ENCODE assay signal across 17 mouse cellular contexts in genomic region chr9:42906995-42907394, GRCm38 (mm10). TPM values are rescaled to one million over a fixed set of nuclear protein-coding genes. Genes with fewer than 3 reads are reported as not detected.
DNase-seq lines count a peak whose midpoint lies in the region; ATAC-seq lines count a peak whose summit lies in the region.
"Had no signal": no experiment of that assay in that cellular context is flagged by ENCODE, and none has a peak within 500 bp of the region (broad histone marks: within the 10 kb centered on the region; RNA-seq: fewer than 3 reads in every experiment).

No protein-coding gene starts in this region.

- H3K4me2 ChIP-seq in hindbrain, embryonic 14.5 days (replicated peaks) = no peak overlapping the region
- H3K4me2 ChIP-seq in midbrain, embryonic 16.5 days (ENCODE audit: low read length) = no peak overlapping the region
- no peak overlapping the region for H3K4me2 ChIP-seq in hindbrain, embryonic 16.5 days (ENCODE audit: low read length)
- H3K4me2 ChIP-seq: hindbrain, embryonic 15.5 days; limb, embryonic 15.5 days; lung, embryonic 15.5 days; neural tube, embryonic 13.5 days had no signal

- no peaks in the 10 kb centered on the region for H3K36me3 ChIP-seq in hindbrain, embryonic 10.5 days
- no peaks in the 10 kb centered on the region for H3K36me3 ChIP-seq in hindbrain, embryonic 14.5 days (replicated peaks; ENCODE audit: control insufficient read depth, insufficient read depth)
- no peaks in the 10 kb centered on the region for H3K36me3 ChIP-seq in midbrain, embryonic 10.5 days
- no peaks in the 10 kb centered on the region for H3K36me3 ChIP-seq in midbrain, embryonic 16.5 days (ENCODE audit: control insufficient read depth, insufficient read depth, low read length)
- no peaks in the 10 kb centered on the region for H3K36me3 ChIP-seq in hindbrain, embryonic 16.5 days (ENCODE audit: control insufficient read depth, insufficient read depth, low read length)
- H3K36me3 ChIP-seq: hindbrain, embryonic 15.5 days; limb, embryonic 15.5 days; lung, embryonic 15.5 days; neural tube, embryonic 13.5 days had no signal

- 21% methylated on average over 3 of the region's 3 CpGs for WGBS in hindbrain, embryonic 10.5 days
- 12% methylated on average over 3 of the region's 3 CpGs for WGBS in hindbrain, embryonic 14.5 days
- WGBS in midbrain, embryonic 10.5 days = 41% methylated on average over 3 of the region's 3 CpGs
- WGBS in midbrain, embryonic 16.5 days = 23% methylated on average over 3 of the region's 3 CpGs
- 31% methylated on average over 3 of the region's 3 CpGs for WGBS in hindbrain, embryonic 16.5 days

- H3K27ac ChIP-seq in hindbrain, embryonic 10.5 days = peak overlapping the region; percentile 46
- H3K27ac ChIP-seq in hindbrain, embryonic 14.5 days = no peak overlapping the region
- H3K27ac ChIP-seq in midbrain, embryonic 10.5 days (replicated peaks) = peak overlapping the region; percentile 69
- H3K27ac ChIP-seq in midbrain, embryonic 16.5 days (ENCODE audit: low read length) = no peak overlapping the region
- H3K27ac ChIP-seq in hindbrain, embryonic 16.5 days (ENCODE audit: low read depth, low read length) = no peak overlapping the region
- H3K27ac ChIP-seq: limb, embryonic 15.5 days; lung, embryonic 15.5 days; neural tube, embryonic 13.5 days had no signal

- DNase-seq in hindbrain, embryonic 10.5 days (ENCODE audit: low spot score) = peak; percentile 35
- DNase-seq in hindbrain, embryonic 14.5 days (ENCODE audit: low spot score) = no peak
- DNase-seq in midbrain, embryonic 10.5 days (ENCODE audit: low spot score) = no peak
- DNase-seq in retina, embryonic 14.5 days (ENCODE audit: low spot score) = peak; percentile 33
- DNase-seq in cerebellum, adult 11-12 months = no peak
- no peak for DNase-seq in left cerebral cortex, postnatal 4 days
- DNase-seq: adrenal gland, adult 8-10 months; cerebellum, postnatal 14 days; gastrocnemius, postnatal 36 days; layer of hippocampus, postnatal 36 days; right cerebral cortex, adult 18-20 months had no signal

- H3K4me3 ChIP-seq in hindbrain, embryonic 10.5 days = no peak overlapping the region
- no peak overlapping the region for H3K4me3 ChIP-seq in hindbrain, embryonic 14.5 days (replicated peaks; ENCODE audit: low read length)
- no peak overlapping the region for H3K4me3 ChIP-seq in midbrain, embryonic 10.5 days
- no peak overlapping the region for H3K4me3 ChIP-seq in midbrain, embryonic 16.5 days (ENCODE audit: low read depth, low read length)
- H3K4me3 ChIP-seq in hindbrain, embryonic 16.5 days (ENCODE audit: low read length) = no peak overlapping the region
- H3K4me3 ChIP-seq: hindbrain, embryonic 15.5 days; limb, embryonic 15.5 days; lung, embryonic 15.5 days; neural tube, embryonic 13.5 days had no signal

- no peak overlapping the region for H3K9ac ChIP-seq in hindbrain, embryonic 14.5 days
- no peak overlapping the region for H3K9ac ChIP-seq in midbrain, embryonic 16.5 days (ENCODE audit: low read depth, low read length)
- peak overlapping the region; percentile 10; the same call in 1 of the 2 replicates for H3K9ac ChIP-seq in hindbrain, embryonic 16.5 days (ENCODE audit: low read depth, low read length)
- H3K9ac ChIP-seq: hindbrain, embryonic 15.5 days; limb, embryonic 15.5 days; lung, embryonic 15.5 days; neural tube, embryonic 13.5 days had no signal

- ATAC-seq in hindbrain, embryonic 14.5 days (ENCODE audit: low FRiP score) = no peak
- ATAC-seq in midbrain, embryonic 16.5 days = no peak
- no peak for ATAC-seq in hindbrain, embryonic 16.5 days

- peaks cover 18% of the 10 kb centered on the region for H3K27me3 ChIP-seq in hindbrain, embryonic 10.5 days (ENCODE audit: insufficient read depth, poor library complexity, severe bottlenecking)
- H3K27me3 ChIP-seq in hindbrain, embryonic 14.5 days (ENCODE audit: control insufficient read depth, insufficient read depth, low read length) = no peaks in the 10 kb centered on the region
- peaks cover 9% of the 10 kb centered on the region for H3K27me3 ChIP-seq in midbrain, embryonic 10.5 days (ENCODE audit: low read depth, poor library complexity, severe bottlenecking)
- H3K27me3 ChIP-seq in midbrain, embryonic 16.5 days (ENCODE audit: control insufficient read depth, insufficient read depth, low read depth, low read length) = no peaks in the 10 kb centered on the region
- no peaks in the 10 kb centered on the region for H3K27me3 ChIP-seq in hindbrain, embryonic 16.5 days (replicated peaks; ENCODE audit: control insufficient read depth, insufficient read depth, low read length)
- H3K27me3 ChIP-seq: hindbrain, embryonic 15.5 days; limb, embryonic 15.5 days; lung, embryonic 15.5 days had no signal

- H3K4me1 ChIP-seq in hindbrain, embryonic 10.5 days (replicated peaks) = peaks cover 47% of the 10 kb centered on the region
- peaks cover 25% of the 10 kb centered on the region for H3K4me1 ChIP-seq in hindbrain, embryonic 14.5 days (replicated peaks; ENCODE audit: control insufficient read depth, insufficient read depth, low read length)
- H3K4me1 ChIP-seq in midbrain, embryonic 10.5 days = peaks cover 39% of the 10 kb centered on the region
- H3K4me1 ChIP-seq in midbrain, embryonic 16.5 days (ENCODE audit: control insufficient read depth, insufficient read depth, low read length) = peaks cover 11% of the 10 kb centered on the region; the same call in 1 of the 2 replicates
- peaks cover 10% of the 10 kb centered on the region for H3K4me1 ChIP-seq in hindbrain, embryonic 16.5 days (ENCODE audit: control insufficient read depth, insufficient read depth, low read depth, low read length)

- peaks cover 8% of the 10 kb centered on the region; the same call in 1 of the 2 replicates for H3K9me3 ChIP-seq in hindbrain, embryonic 10.5 days
- H3K9me3 ChIP-seq in hindbrain, embryonic 14.5 days (ENCODE audit: control insufficient read depth, low read length) = 0 out of 2 replicates have a peak, but pooled peaks cover 4% of the 10 kb centered on the region
- no peaks in the 10 kb centered on the region for H3K9me3 ChIP-seq in midbrain, embryonic 10.5 days (replicated peaks)
- H3K9me3 ChIP-seq in midbrain, embryonic 16.5 days (replicated peaks; ENCODE audit: control insufficient read depth, low read length, poor library complexity, severe bottlenecking) = no peaks in the 10 kb centered on the region; the same call in 1 of the 2 replicates
- no peaks in the 10 kb centered on the region for H3K9me3 ChIP-seq in hindbrain, embryonic 16.5 days (ENCODE audit: control insufficient read depth, low read length)
- H3K9me3 ChIP-seq: hindbrain, embryonic 15.5 days; limb, embryonic 15.5 days; lung, embryonic 15.5 days; neural tube, embryonic 13.5 days had no signal

- intact Hi-C loops in left cerebral cortex, postnatal 4 days (cut with DNase I) = no loop called here

RNA-seq across cellular contexts. Expression of gene Grik4, which starts 37.3 kb away (rescaled TPM):
- polyA plus RNA-seq in hindbrain, embryonic 10.5 days (2016; fragmentation: Nextera tagmentation; extraction: Ambion mirVana) = 1.5 and 2.9 TPM in 2 replicates
- 5.1 and 5.8 TPM in 2 replicates for polyA plus RNA-seq in hindbrain, embryonic 14.5 days (2014; fragmentation: Nextera tagmentation; extraction: Ambion mirVana)
- 1.7 and 3.0 TPM in 2 replicates for polyA plus RNA-seq in midbrain, embryonic 10.5 days (2016; fragmentation: Nextera tagmentation; extraction: Ambion mirVana)
- 11.7 and 12.3 TPM in 2 replicates for polyA plus RNA-seq in midbrain, embryonic 16.5 days (2015; fragmentation: Nextera tagmentation; extraction: Ambion mirVana)
- polyA plus RNA-seq in hindbrain, embryonic 16.5 days (2015; fragmentation: Nextera tagmentation; extraction: Ambion mirVana) = 11.4 and 12.0 TPM in 2 replicates
- 10 to 100 TPM; 13.4 to 16.8 TPM for total RNA-seq in left cerebral cortex, postnatal 4 days (2021)

Comparison
In these comparisons a context has a peak if more than half of its experiments do, and no peak if none do; other contexts are left out.
1. DNase-seq: peak in hindbrain, embryonic 10.5 days (single experiment) and retina, embryonic 14.5 days (single experiment); none in hindbrain, embryonic 14.5 days (single experiment), midbrain, embryonic 10.5 days (single experiment), cerebellum, adult 11-12 months (single experiment) and left cerebral cortex, postnatal 4 days (single experiment).
2. H3K27ac ChIP-seq: peak in hindbrain, embryonic 10.5 days (single experiment) and midbrain, embryonic 10.5 days (single experiment); none in hindbrain, embryonic 14.5 days (single experiment), midbrain, embryonic 16.5 days (single experiment) and hindbrain, embryonic 16.5 days (single experiment).